Mouse (Mus musculus) testis, adult 2 months (tissue): Measurements from ENCODE around the gene Rhot2.

Source experiments
- CTCF ChIP-seq: fragments of 200-500 bp; IDR thresholded peaks from 2 replicates; pipeline ENCODE4 v1.5.1; 2012; ENCODE audit warnings: low read depth, mild to moderate bottlenecking, inconsistent platforms, low read length, moderate library complexity; ENCODE audit not compliant: control insufficient read depth, insufficient read depth, insufficient replicate concordance
- POLR2A ChIP-seq: fragments of 200-500 bp; IDR thresholded peaks from 2 replicates; pipeline ENCODE4 v1.6.1; 2012; ENCODE audit warnings: low read depth, mild to moderate bottlenecking, inconsistent platforms, low read length, moderate library complexity; ENCODE audit not compliant: control insufficient read depth

GRCm38 (mm10) chr17:25865288-25865687, 20.6 kb upstream of the Rhot2 start:
- TF ChIP-seq CTCF (no peak), POLR2A (no peak)
